Mouse (Mus musculus) embryonic facial prominence, embryonic 11.5 days (tissue): ENCODE data around the gene Trim46. TPM values are rescaled to one million over a fixed set of nuclear protein-coding genes. Genes with fewer than 3 reads are reported as not detected.

ENCODE experiments used
- ATAC-seq: fragments of 200-750 bp; cut with Nextera tagmentation; replicated peaks from 2 replicates; pipeline ENCODE4 v1.8.0; 2017; ENCODE audit warnings: low read depth; ENCODE audit not compliant: insufficient number of reproducible peaks, low FRiP score, low TSS enrichment
- DNase-seq: peaks from one replicate; pipeline ENCODE4 v3.0.0-alpha.2; 2015; ENCODE audit warnings: low spot score
- H3K27ac ChIP-seq: fragments of 300-500 bp; sonication (generic); replicated peaks from 2 replicates; pipeline ENCODE4 v1.5.1; 2014; ENCODE audit warnings: mild to moderate bottlenecking, low read depth, low read length, control low read depth
- H3K27me3 ChIP-seq: fragments of 300-500 bp; sonication (generic); 2 replicates; pipeline ENCODE4 v1.6.1; 2014; ENCODE audit warnings: mild to moderate bottlenecking, low read length, moderate library complexity, mixed read lengths; ENCODE audit not compliant: control insufficient read depth, insufficient read depth
- H3K36me3 ChIP-seq: fragments of 300-500 bp; sonication (generic); replicated peaks from 2 replicates; pipeline ENCODE4 v1.6.1; 2014; ENCODE audit warnings: low read depth, mild to moderate bottlenecking, low read length, moderate library complexity, mixed read lengths; ENCODE audit not compliant: control insufficient read depth, insufficient read depth
- H3K4me1 ChIP-seq: fragments of 300-500 bp; sonication (generic); 2 replicates; pipeline ENCODE4 v1.6.1; 2014; ENCODE audit warnings: low read length, mixed read lengths; ENCODE audit not compliant: control insufficient read depth, insufficient read depth
- H3K4me2 ChIP-seq: fragments of 300-500 bp; sonication (generic); 2 replicates; pipeline ENCODE4 v1.6.1; 2014; ENCODE audit warnings: low read depth, mild to moderate bottlenecking, control low read depth, low read length, moderate library complexity
- H3K4me3 ChIP-seq: fragments of 300-500 bp; sonication (generic); 2 replicates; pipeline ENCODE4 v1.5.1; 2014; ENCODE audit warnings: low read depth, low read length, control low read depth
- H3K9ac ChIP-seq: fragments of 300-500 bp; sonication (generic); replicated peaks from 2 replicates; pipeline ENCODE4 v1.6.1; 2014; ENCODE audit warnings: mild to moderate bottlenecking, control low read depth, low read length
- H3K9me3 ChIP-seq: fragments of 300-500 bp; sonication (generic); replicated peaks from 2 replicates; pipeline ENCODE4 v1.6.1; 2016; ENCODE audit warnings: mild to moderate bottlenecking, low read length, inconsistent platforms, mixed read lengths; ENCODE audit not compliant: control insufficient read depth
- WGBS: fragments of 180-500 bp; shearing (Covaris S2); extraction: QIAGEN DNeasy Blood & Tissue Kit; methylation state at CpG from one replicate; pipeline ENCODE4 v1.1.7; 2014; 5-methylcytosine and 5-hydroxymethylcytosine counted together
- polyA plus RNA-seq: library from polyadenylated mRNA; unstranded; fragments of >200 nt; fragmentation: Nextera tagmentation; extraction: Ambion mirVana; gene quantifications from 2 replicates; pipeline ENCODE4 v1.2.1, GENCODE M21; 2014

The Trim46 gene
- polyA plus RNA-seq, result 3.0 and 4.5 TPM in 2 replicates

GRCm38 (mm10) chr3:89246261-89247100 is at the start of gene Trim46:
Gene Trim46, minus strand, starts transcription at chr3:89246309.
- H3K36me3 ChIP-seq, result no peaks in the 10 kb centered on the region; the same call in 1 of the 2 replicates
- ATAC-seq, result peak; percentile 50
- H3K27ac ChIP-seq, result no peak within 1 kb of the TSS; the same call in 1 of the 2 replicates
- H3K27me3 ChIP-seq, result no peaks in the 10 kb centered on the region
- peak within 1 kb of the TSS; percentile 76 for H3K4me3 ChIP-seq
- peak within 1 kb of the TSS; percentile 79 for H3K9ac ChIP-seq
- peaks cover 9% of the 10 kb centered on the region for H3K4me1 ChIP-seq
- no peaks in the 10 kb centered on the region for H3K9me3 ChIP-seq
- peak within 1 kb of the TSS; percentile 75 for H3K4me2 ChIP-seq
- DNase-seq, result peak; percentile 94
- WGBS, result under 1% methylated on average over 42 of the region's 42 CpGs

DNA sequence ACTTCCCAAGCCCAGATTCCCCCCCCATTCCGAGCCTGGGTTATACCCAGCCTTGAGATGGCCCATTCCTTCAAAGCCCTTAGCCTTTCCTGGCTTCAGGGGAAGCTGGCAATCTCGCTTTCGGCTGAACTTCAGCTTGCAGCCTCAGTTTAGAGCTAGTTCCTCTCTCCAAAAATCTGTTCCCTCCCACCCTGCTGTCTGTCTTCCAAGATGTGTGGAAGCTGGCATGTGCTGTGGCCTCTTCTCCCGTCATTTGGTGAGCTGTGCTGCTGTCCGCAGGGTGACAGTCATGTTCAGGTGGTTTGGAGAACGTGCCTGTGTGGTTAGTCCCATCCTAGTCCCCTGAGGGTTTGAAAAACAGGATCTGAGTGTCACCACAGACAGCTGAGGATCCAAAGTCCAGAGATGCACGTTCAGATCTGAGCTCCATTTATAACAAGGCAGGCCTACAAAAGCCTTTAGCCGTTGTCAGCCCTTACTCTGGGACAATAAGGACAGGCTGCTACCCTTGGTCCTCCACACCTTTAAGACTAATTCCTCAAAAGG is 49.6 kb upstream of the Trim46 start:
- DNase-seq, result no peak
- Histone ChIP-seq H3K9ac (no peak overlapping the region), H3K36me3 (no peaks in the 10 kb centered on the region; the same call in 1 of the 2 replicates), H3K27me3 (no peaks in the 10 kb centered on the region), H3K4me2 (no peak overlapping the region), H3K4me3 (no peak overlapping the region), H3K9me3 (no peaks in the 10 kb centered on the region), H3K27ac (no peak overlapping the region), H3K4me1 (no peaks in the 10 kb centered on the region)
- ATAC-seq, result no peak
- 84% methylated on average over 8 of the region's 8 CpGs for WGBS

DNA sequence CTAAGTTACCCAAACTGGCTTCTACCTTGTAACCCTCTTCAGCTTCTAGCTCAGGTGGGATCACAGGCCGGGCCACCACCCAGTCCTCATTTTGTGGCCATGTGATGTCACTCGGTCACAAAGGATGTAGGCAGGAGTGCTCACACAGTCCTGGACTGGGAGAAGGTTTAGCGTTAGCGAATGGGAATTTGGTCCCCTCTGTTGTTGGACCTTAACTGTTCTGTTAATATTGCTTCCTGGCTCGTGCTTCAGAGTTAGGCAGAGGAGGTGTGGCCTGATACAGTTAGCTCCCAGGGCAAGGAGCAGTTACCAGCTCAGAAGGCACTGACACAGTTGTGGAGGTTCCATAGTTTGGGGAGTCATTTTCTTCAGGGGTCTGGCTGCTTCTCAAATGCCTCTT is 48.1 kb upstream of the Trim46 start:
- 79% methylated on average over 5 of the region's 5 CpGs for WGBS
- H3K36me3 ChIP-seq, result no peaks in the 10 kb centered on the region; the same call in 1 of the 2 replicates
- DNase-seq (no peak), ATAC-seq (no peak)
- no peak overlapping the region for H3K4me2 ChIP-seq
- H3K27me3 ChIP-seq, result no peaks in the 10 kb centered on the region
- no peak overlapping the region for H3K27ac ChIP-seq
- no peaks in the 10 kb centered on the region for H3K9me3 ChIP-seq
- H3K4me3 ChIP-seq, result no peak overlapping the region
- H3K9ac ChIP-seq, result no peak overlapping the region
- H3K4me1 ChIP-seq, result no peaks in the 10 kb centered on the region

DNA sequence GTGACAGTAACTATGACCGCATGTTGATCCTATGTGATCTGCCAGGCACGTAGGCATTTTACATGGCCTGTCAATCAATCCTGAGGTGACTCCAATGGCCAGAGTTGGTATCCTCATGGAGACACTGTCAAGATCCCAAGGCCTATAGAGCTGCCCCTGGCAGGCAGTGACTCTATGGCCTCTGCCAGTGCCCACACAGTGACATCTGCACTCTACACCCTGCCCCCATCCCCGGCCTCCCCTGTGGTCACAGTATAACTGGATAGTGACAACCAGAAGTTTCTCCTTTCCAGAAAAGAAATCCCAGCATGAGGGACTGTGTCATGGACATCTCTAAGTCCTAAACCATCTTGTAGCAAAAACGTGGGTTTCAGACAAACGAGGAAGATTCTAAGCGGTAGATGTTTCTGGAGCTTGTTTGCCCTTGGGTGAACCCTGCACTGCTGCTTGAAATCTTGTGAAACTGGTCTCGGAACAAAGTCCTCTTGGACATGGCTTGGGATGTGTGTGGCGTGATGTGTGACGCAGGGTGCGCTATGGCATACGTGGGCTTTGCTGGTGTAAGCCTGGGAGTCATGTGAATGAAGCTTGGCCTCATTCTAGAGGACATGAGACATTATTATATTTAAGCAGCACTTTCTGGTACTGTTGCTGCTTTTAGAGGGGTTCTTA is 47.3 kb upstream of the Trim46 start:
- Histone ChIP-seq H3K4me2 (no peak overlapping the region), H3K4me1 (no peaks in the 10 kb centered on the region), H3K27ac (no peak overlapping the region), H3K27me3 (no peaks in the 10 kb centered on the region), H3K36me3 (no peaks in the 10 kb centered on the region; the same call in 1 of the 2 replicates), H3K4me3 (no peak overlapping the region), H3K9ac (no peak overlapping the region), H3K9me3 (no peaks in the 10 kb centered on the region)
- 93% methylated on average over 11 of the region's 11 CpGs for WGBS
- ATAC-seq, result no peak
- DNase-seq, result no peak

- no peak for ATAC-seq
- Histone ChIP-seq H3K4me3 (no peak overlapping the region), H3K27ac (no peak overlapping the region), H3K27me3 (no peaks in the 10 kb centered on the region), H3K9ac (no peak overlapping the region), H3K36me3 (no peaks in the 10 kb centered on the region; the same call in 1 of the 2 replicates), H3K9me3 (no peaks in the 10 kb centered on the region), H3K4me2 (no peak overlapping the region), H3K4me1 (no peaks in the 10 kb centered on the region)
- DNase-seq, result no peak
- WGBS, result 86% methylated on average over 5 of the region's 5 CpGs
These were observed 46.2 kb upstream of the Trim46 start for GRCm38 (mm10) chr3:89292303-89292702.

GRCm38 (mm10) chr3:89291874-89292273 is 45.8 kb upstream of the Trim46 start:
- no peaks in the 10 kb centered on the region for H3K9me3 ChIP-seq
- H3K4me2 ChIP-seq, result no peak overlapping the region
- DNase-seq (no peak), ATAC-seq (no peak)
- no peaks in the 10 kb centered on the region; the same call in 1 of the 2 replicates for H3K36me3 ChIP-seq
- WGBS, result 75% methylated on average over 10 of the region's 10 CpGs
- H3K4me3 ChIP-seq, result no peak overlapping the region
- no peaks in the 10 kb centered on the region for H3K4me1 ChIP-seq
- no peak overlapping the region for H3K27ac ChIP-seq
- H3K27me3 ChIP-seq, result no peaks in the 10 kb centered on the region
- H3K9ac ChIP-seq, result no peak overlapping the region

- Histone ChIP-seq H3K9me3 (no peaks in the 10 kb centered on the region), H3K9ac (no peak overlapping the region), H3K4me2 (no peak overlapping the region), H3K27ac (no peak overlapping the region), H3K4me3 (no peak overlapping the region), H3K36me3 (no peaks in the 10 kb centered on the region; the same call in 1 of the 2 replicates), H3K27me3 (no peaks in the 10 kb centered on the region), H3K4me1 (no peaks in the 10 kb centered on the region)
- DNase-seq (no peak), ATAC-seq (no peak)
- WGBS, result 39% methylated on average over 7 of the region's 7 CpGs
These were observed 42.4 kb upstream of the Trim46 start for GRCm38 (mm10) chr3:89288503-89288928.
